Mouse (Mus musculus): Measurements from ENCODE around the gene Sdc1.

DNA sequence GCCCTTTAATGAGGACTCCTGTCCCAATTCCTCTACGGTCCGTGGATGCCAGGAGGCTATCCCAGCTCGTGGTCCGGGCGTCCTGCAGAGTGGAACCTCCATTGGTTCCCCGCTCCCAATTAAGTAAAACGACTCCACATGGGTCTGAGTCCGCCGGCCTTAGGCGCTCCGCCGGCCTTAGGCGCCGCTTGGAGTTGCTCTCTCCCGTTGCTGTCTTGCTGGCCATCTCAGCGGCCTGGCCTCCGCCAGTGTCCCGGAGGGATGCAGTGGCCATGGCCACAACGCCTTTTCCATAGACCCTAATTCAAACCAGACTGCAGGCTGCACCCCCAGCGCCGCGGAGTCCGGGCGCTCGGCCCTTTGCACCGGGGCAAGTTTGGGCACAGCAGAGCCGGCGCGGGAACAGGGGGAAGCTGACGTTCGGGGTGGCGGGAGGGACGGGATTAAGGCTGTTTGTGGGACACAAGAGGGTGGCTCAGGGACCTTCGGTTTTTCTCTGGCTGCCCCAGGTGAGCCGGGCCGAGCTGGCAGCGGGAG lies 789 bp downstream of the Sdc1 start:
- TF ChIP-seq CTCF (IDR thresholded peaks at IDR 0.05) (no peak), EP300 (IDR thresholded peaks at IDR 0.05) (no peak)

All from lung, postnatal 0 days (tissue).